Mouse (Mus musculus) liver, adult 2 months (tissue): ENCODE data around the gene Ripor2. TPM values are rescaled to one million over a fixed set of nuclear protein-coding genes. Genes with fewer than 3 reads are reported as not detected.

Experiments used
- DNase-seq: peaks from one replicate; pipeline ENCODE4 v3.0.0-alpha.2; 2011; ENCODE audit warnings: low read depth, low spot score; ENCODE audit errors: extremely low read depth
- H3K27ac ChIP-seq: fragments of 200-500 bp; replicated peaks from 2 replicates; pipeline ENCODE4 v1.5.1; 2012; ENCODE audit warnings: low read depth, mild to moderate bottlenecking, control low read depth, inconsistent platforms, low read length; ENCODE audit not compliant: insufficient read depth
- H3K27me3 ChIP-seq: fragments of 200-500 bp; 2 replicates; pipeline ENCODE4 v1.6.1; 2012; ENCODE audit warnings: mild to moderate bottlenecking, moderate library complexity, low read length, inconsistent platforms; ENCODE audit not compliant: control insufficient read depth, insufficient read depth
- H3K36me3 ChIP-seq: fragments of 200-500 bp; 2 replicates; pipeline ENCODE4 v1.6.1; 2012; ENCODE audit warnings: low read length, inconsistent platforms; ENCODE audit not compliant: control insufficient read depth, insufficient read depth
- H3K4me1 ChIP-seq: fragments of 200-500 bp; 2 replicates; pipeline ENCODE4 v1.6.1; 2011; ENCODE audit warnings: low read length; ENCODE audit not compliant: control insufficient read depth, insufficient read depth
- H3K4me3 ChIP-seq: fragments of 200-500 bp; 2 replicates; pipeline ENCODE4 v1.5.1; 2011; ENCODE audit warnings: low read depth, mild to moderate bottlenecking, control low read depth, low read length, moderate library complexity; ENCODE audit not compliant: insufficient read depth
- H3K79me2 ChIP-seq: fragments of 200-500 bp; 2 replicates; pipeline ENCODE4 v1.6.1; 2012; ENCODE audit warnings: inconsistent platforms, mild to moderate bottlenecking, low read length, moderate library complexity; ENCODE audit not compliant: control insufficient read depth, insufficient read depth
- H3K9ac ChIP-seq: fragments of 200-500 bp; 2 replicates; pipeline ENCODE4 v1.6.1; 2012; ENCODE audit warnings: low read depth, mild to moderate bottlenecking, control low read depth, inconsistent platforms, low read length
- CTCF ChIP-seq: fragments of 200-500 bp; IDR thresholded peaks from 2 replicates; pipeline ENCODE4 v1.5.1; 2011; ENCODE audit warnings: low read depth, low read length, control low read depth
- POLR2A ChIP-seq: fragments of 200-500 bp; IDR thresholded peaks from 2 replicates; pipeline ENCODE4 v1.6.1; 2011; ENCODE audit warnings: low read length, control low read depth; ENCODE audit not compliant: insufficient read depth; ENCODE audit errors: extremely low read depth
- WGBS: fragments of 180-500 bp; shearing (Covaris S2); methylation state at CpG from one replicate; pipeline ENCODE4 v1.1.7; 2018; 5-methylcytosine and 5-hydroxymethylcytosine counted together
- polyA plus RNA-seq: library from polyadenylated mRNA; depleted of rRNA; stranded (reverse); fragments of >200 nt; gene quantifications from 2 replicates; pipeline ENCODE4 v1.2.3, GENCODE M21; 2012
- total RNA-seq: library from RNA; depleted of rRNA; stranded (reverse); fragments of >200 nt; gene quantifications from 2 replicates; pipeline ENCODE4 v1.2.3, GENCODE M21; 2014

The Ripor2 gene
- total and polyA plus RNA-seq, 2 experiments, result 0.77 to 2.8 TPM

GRCm38 (mm10) chr13:24686705-24687665 lies 105.0 kb downstream of the Ripor2 start:
- Histone ChIP-seq H3K4me1 (peaks cover 8% of the 10 kb centered on the region), H3K4me3 (no peak overlapping the region; the same call in 1 of the 2 replicates), H3K79me2 (no peaks in the 10 kb centered on the region), H3K36me3 (no peaks in the 10 kb centered on the region), H3K27ac (no peak overlapping the region), H3K27me3 (no peaks in the 10 kb centered on the region), H3K9ac (no peak overlapping the region)
- 22% methylated on average over 15 of the region's 15 CpGs for WGBS
- peak; percentile 84 for DNase-seq
- TF ChIP-seq CTCF, result peak; percentile 76
- no peak for TF ChIP-seq POLR2A

GRCm38 (mm10) chr13:24693312-24693711 lies 111.3 kb downstream of the Ripor2 start:
- no peaks in the 10 kb centered on the region for H3K4me1 ChIP-seq
- TF ChIP-seq POLR2A, result no peak
- TF ChIP-seq CTCF, result no peak
- WGBS, result 89% methylated on average over 7 of the region's 7 CpGs
- H3K27ac ChIP-seq, result no peak overlapping the region
- DNase-seq, result no peak
- H3K4me3 ChIP-seq, result no peak overlapping the region
- H3K79me2 ChIP-seq, result no peaks in the 10 kb centered on the region
- no peaks in the 10 kb centered on the region for H3K36me3 ChIP-seq
- no peak overlapping the region for H3K9ac ChIP-seq
- H3K27me3 ChIP-seq, result no peaks in the 10 kb centered on the region

- H3K9ac ChIP-seq, result no peak overlapping the region
These were observed 116.8 kb downstream of the Ripor2 start for GRCm38 (mm10) chr13:24698746-24699145.

GRCm38 (mm10) chr13:24702128-24702527 lies 120.1 kb downstream of the Ripor2 start:
- H3K79me2 ChIP-seq, result no peaks in the 10 kb centered on the region
- H3K4me1 ChIP-seq, result no peaks in the 10 kb centered on the region
- no peak overlapping the region for H3K4me3 ChIP-seq
- H3K36me3 ChIP-seq, result no peaks in the 10 kb centered on the region
- H3K9ac ChIP-seq, result no peak overlapping the region
- no peaks in the 10 kb centered on the region for H3K27me3 ChIP-seq
- 84% methylated on average over 5 of the region's 5 CpGs for WGBS
- H3K27ac ChIP-seq, result no peak overlapping the region
- DNase-seq, result no peak
- no peak for TF ChIP-seq CTCF
- no peak for TF ChIP-seq POLR2A

More at GRCm38 (mm10) chr13:24698746-24699145, 116.8 kb downstream of the Ripor2 start:
- Histone ChIP-seq H3K4me1 (no peaks in the 10 kb centered on the region), H3K27me3 (no peaks in the 10 kb centered on the region), H3K27ac (no peak overlapping the region), H3K36me3 (no peaks in the 10 kb centered on the region), H3K4me3 (no peak overlapping the region), H3K79me2 (no peaks in the 10 kb centered on the region)
- peak; percentile 8 for DNase-seq
- WGBS, result 86% methylated on average over 4 of the region's 4 CpGs
- no peak for TF ChIP-seq CTCF
- TF ChIP-seq POLR2A, result no peak

- Histone ChIP-seq H3K4me3 (no peak overlapping the region), H3K79me2 (no peaks in the 10 kb centered on the region), H3K36me3 (no peaks in the 10 kb centered on the region), H3K27me3 (no peaks in the 10 kb centered on the region), H3K9ac (no peak overlapping the region), H3K27ac (no peak overlapping the region), H3K4me1 (no peaks in the 10 kb centered on the region)
- 79% methylated on average over 12 of the region's 12 CpGs for WGBS
- no peak for TF ChIP-seq CTCF
- no peak for TF ChIP-seq POLR2A
- no peak for DNase-seq
These were observed 127.8 kb downstream of the Ripor2 start for GRCm38 (mm10) chr13:24709656-24710396.
